8 mouse cellular contexts compared by ENCODE assay signal in genomic region chr4:149710510-149710909, GRCm38 (mm10). TPM values are rescaled to one million over a fixed set of nuclear protein-coding genes. Genes with fewer than 3 reads are reported as not detected.
A peak's percentile ranks its signal among the peaks of the same experiment; 100 is the strongest.
DNase-seq lines count a peak whose midpoint lies in the region; ATAC-seq and TF ChIP-seq lines count a peak whose summit lies in the region.

No protein-coding gene starts in this region.

- H3K4me3 ChIP-seq in forebrain, embryonic 14.5 days (ENCODE audit: low read depth, low read length), result no peak overlapping the region
- H3K4me3 ChIP-seq in hindbrain, embryonic 16.5 days (ENCODE audit: low read length), result no peak overlapping the region
- H3K4me3 ChIP-seq in limb, embryonic 14.5 days (replicated peaks; ENCODE audit: low read length), result no peak overlapping the region
- no peak overlapping the region for H3K4me3 ChIP-seq in midbrain, embryonic 16.5 days (ENCODE audit: low read depth, low read length)

- no peaks in the 10 kb centered on the region for H3K27me3 ChIP-seq in forebrain, embryonic 14.5 days (replicated peaks; ENCODE audit: control insufficient read depth, insufficient read depth, low read length)
- H3K27me3 ChIP-seq in hindbrain, embryonic 16.5 days (replicated peaks; ENCODE audit: control insufficient read depth, insufficient read depth, low read length), result no peaks in the 10 kb centered on the region
- H3K27me3 ChIP-seq in limb, embryonic 14.5 days (ENCODE audit: control insufficient read depth, insufficient read depth, low read length), result no peaks in the 10 kb centered on the region
- no peaks in the 10 kb centered on the region for H3K27me3 ChIP-seq in midbrain, embryonic 16.5 days (ENCODE audit: control insufficient read depth, insufficient read depth, low read depth, low read length)

- H3K36me3 ChIP-seq in forebrain, embryonic 14.5 days (ENCODE audit: control insufficient read depth, insufficient read depth, low read length), result peaks cover 8% of the 10 kb centered on the region; the same call in 1 of the 2 replicates
- H3K36me3 ChIP-seq in hindbrain, embryonic 16.5 days (ENCODE audit: control insufficient read depth, insufficient read depth, low read length), result peaks cover 6% of the 10 kb centered on the region; the same call in 1 of the 2 replicates
- peaks cover 10% of the 10 kb centered on the region for H3K36me3 ChIP-seq in limb, embryonic 14.5 days (ENCODE audit: control insufficient read depth, insufficient read depth, low read length)
- peaks cover 9% of the 10 kb centered on the region for H3K36me3 ChIP-seq in midbrain, embryonic 16.5 days (ENCODE audit: control insufficient read depth, insufficient read depth, low read length)

- H3K4me1 ChIP-seq in forebrain, embryonic 14.5 days (ENCODE audit: control insufficient read depth, insufficient read depth, low read length), result no peaks in the 10 kb centered on the region
- H3K4me1 ChIP-seq in hindbrain, embryonic 16.5 days (ENCODE audit: control insufficient read depth, insufficient read depth, low read depth, low read length), result no peaks in the 10 kb centered on the region
- H3K4me1 ChIP-seq in limb, embryonic 14.5 days (ENCODE audit: control insufficient read depth, insufficient read depth, low read length), result no peaks in the 10 kb centered on the region
- no peaks in the 10 kb centered on the region for H3K4me1 ChIP-seq in midbrain, embryonic 16.5 days (ENCODE audit: control insufficient read depth, insufficient read depth, low read length)

- no peaks in the 10 kb centered on the region for H3K9me3 ChIP-seq in forebrain, embryonic 14.5 days (replicated peaks; ENCODE audit: control insufficient read depth, low read length)
- H3K9me3 ChIP-seq in hindbrain, embryonic 16.5 days (ENCODE audit: control insufficient read depth, low read length), result no peaks in the 10 kb centered on the region
- no peaks in the 10 kb centered on the region for H3K9me3 ChIP-seq in limb, embryonic 14.5 days (ENCODE audit: control insufficient read depth, low read length)
- no peaks in the 10 kb centered on the region for H3K9me3 ChIP-seq in midbrain, embryonic 16.5 days (replicated peaks; ENCODE audit: control insufficient read depth, low read length, poor library complexity, severe bottlenecking)

- no peak for TF ChIP-seq POLR2A in limb, embryonic 14.5 days (IDR thresholded peaks at IDR 0.05; ENCODE audit: borderline replicate concordance, extremely low read depth, insufficient read depth, insufficient read length)

- H3K9ac ChIP-seq in forebrain, embryonic 14.5 days (ENCODE audit: low read length), result no peak overlapping the region
- H3K9ac ChIP-seq in hindbrain, embryonic 16.5 days (ENCODE audit: low read depth, low read length), result no peak overlapping the region
- no peak overlapping the region for H3K9ac ChIP-seq in limb, embryonic 14.5 days (ENCODE audit: low read depth, low read length, severe bottlenecking)
- no peak overlapping the region for H3K9ac ChIP-seq in midbrain, embryonic 16.5 days (ENCODE audit: low read depth, low read length)

- H3K27ac ChIP-seq in forebrain, embryonic 14.5 days (ENCODE audit: low read depth, low read length), result no peak overlapping the region
- no peak overlapping the region for H3K27ac ChIP-seq in hindbrain, embryonic 16.5 days (ENCODE audit: low read depth, low read length)
- H3K27ac ChIP-seq in limb, embryonic 14.5 days (replicated peaks; ENCODE audit: low read depth, low read length), result no peak overlapping the region
- H3K27ac ChIP-seq in midbrain, embryonic 16.5 days (ENCODE audit: low read length), result no peak overlapping the region

- peak; percentile 55 for DNase-seq in ovary, adult 18-20 months (ENCODE audit: low spot score)
- DNase-seq in ovary, postnatal 10 days (ENCODE audit: low spot score), result no peak
- peak; percentile 74 for DNase-seq in adipocyte (ENCODE audit: low spot score)
- DNase-seq in forebrain, embryonic 14.5 days (ENCODE audit: low spot score), result peak; percentile 58
- DNase-seq in limb, embryonic 14.5 days (ENCODE audit: low spot score), result peak; percentile 73
- DNase-seq in thymus, postnatal 0 days (ENCODE audit: low spot score), result peak; percentile 87

- no peak overlapping the region for H3K4me2 ChIP-seq in forebrain, embryonic 14.5 days (ENCODE audit: low read length)
- H3K4me2 ChIP-seq in hindbrain, embryonic 16.5 days (ENCODE audit: low read length), result no peak overlapping the region
- H3K4me2 ChIP-seq in limb, embryonic 14.5 days (replicated peaks; ENCODE audit: low read depth, low read length, severe bottlenecking), result no peak overlapping the region
- H3K4me2 ChIP-seq in midbrain, embryonic 16.5 days (ENCODE audit: low read length), result no peak overlapping the region

- peak; percentile 58 for ATAC-seq in forebrain, embryonic 14.5 days
- peak; percentile 63 for ATAC-seq in hindbrain, embryonic 16.5 days
- peak; percentile 65; the same call in 1 of the 2 replicates for ATAC-seq in limb, embryonic 14.5 days (ENCODE audit: low FRiP score, low read depth)
- peak; percentile 39; the same call in 1 of the 2 replicates for ATAC-seq in midbrain, embryonic 16.5 days

- WGBS in forebrain, embryonic 14.5 days, result 19% methylated on average over 5 of the region's 5 CpGs
- 22% methylated on average over 5 of the region's 5 CpGs for WGBS in hindbrain, embryonic 16.5 days
- WGBS in limb, embryonic 14.5 days, result 21% methylated on average over 5 of the region's 5 CpGs
- WGBS in midbrain, embryonic 16.5 days, result 20% methylated on average over 5 of the region's 5 CpGs

RNA-seq across cellular contexts. Expression of gene Pik3cd, which starts 8.1 kb away (rescaled TPM):
- polyA plus RNA-seq in forebrain, embryonic 14.5 days (2014; fragmentation: Nextera tagmentation; extraction: Ambion mirVana), result 8.9 and 12.9 TPM in 2 replicates
- 13.1 and 16.3 TPM in 2 replicates for polyA plus RNA-seq in hindbrain, embryonic 16.5 days (2015; fragmentation: Nextera tagmentation; extraction: Ambion mirVana)
- 5.7 and 6.1 TPM in 2 replicates for polyA plus RNA-seq in limb, embryonic 14.5 days (2012; rRNA removed)
- 5.1 and 5.9 TPM in 2 replicates for polyA plus RNA-seq in limb, embryonic 14.5 days (2014; fragmentation: Nextera tagmentation; extraction: Ambion mirVana)
- 13.9 and 15.7 TPM in 2 replicates for polyA plus RNA-seq in midbrain, embryonic 16.5 days (2015; fragmentation: Nextera tagmentation; extraction: Ambion mirVana)
- polyA plus RNA-seq in thymus, postnatal 0 days (2015; fragmentation: Nextera tagmentation; extraction: Ambion mirVana), result 27.5 and 31.2 TPM in 2 replicates

RNA-seq across cellular contexts. Expression of gene Tmem201, which starts 27.3 kb away (rescaled TPM):
- 20.4 and 24.9 TPM in 2 replicates for polyA plus RNA-seq in forebrain, embryonic 14.5 days (2014; fragmentation: Nextera tagmentation; extraction: Ambion mirVana)
- 43.9 and 49.7 TPM in 2 replicates for polyA plus RNA-seq in hindbrain, embryonic 16.5 days (2015; fragmentation: Nextera tagmentation; extraction: Ambion mirVana)
- 59.3 and 80.2 TPM in 2 replicates for polyA plus RNA-seq in limb, embryonic 14.5 days (2012; rRNA removed)
- 20.4 and 22.1 TPM in 2 replicates for polyA plus RNA-seq in limb, embryonic 14.5 days (2014; fragmentation: Nextera tagmentation; extraction: Ambion mirVana)
- polyA plus RNA-seq in midbrain, embryonic 16.5 days (2015; fragmentation: Nextera tagmentation; extraction: Ambion mirVana), result 46.3 and 47.8 TPM in 2 replicates
- polyA plus RNA-seq in thymus, postnatal 0 days (2015; fragmentation: Nextera tagmentation; extraction: Ambion mirVana), result 11.5 and 11.7 TPM in 2 replicates
